Mouse (Mus musculus) spleen, adult 18-20 months (tissue): ENCODE results near the gene Rbfox1.

Source experiments
- DNase-seq, 2 experiments: peaks; one replicate each; pipeline ENCODE4 v3.0.0; 2022; ENCODE audit warnings: mixed read lengths in 2 of 2

Gene Rbfox1

GRCm38 (mm10) chr16:5992045-5993011 lies 107.2 kb downstream of the Rbfox1 start:
- DNase-seq = no peak

GRCm38 (mm10) chr16:5997136-5997535 lies 112.0 kb downstream of the Rbfox1 start:
- DNase-seq = no peak

GRCm38 (mm10) chr16:5997651-5998050 lies 112.5 kb downstream of the Rbfox1 start:
- no peak for DNase-seq

- no peak for DNase-seq
Measured at GRCm38 (mm10) chr16:6000016-6000415, 114.9 kb downstream of the Rbfox1 start.

DNA sequence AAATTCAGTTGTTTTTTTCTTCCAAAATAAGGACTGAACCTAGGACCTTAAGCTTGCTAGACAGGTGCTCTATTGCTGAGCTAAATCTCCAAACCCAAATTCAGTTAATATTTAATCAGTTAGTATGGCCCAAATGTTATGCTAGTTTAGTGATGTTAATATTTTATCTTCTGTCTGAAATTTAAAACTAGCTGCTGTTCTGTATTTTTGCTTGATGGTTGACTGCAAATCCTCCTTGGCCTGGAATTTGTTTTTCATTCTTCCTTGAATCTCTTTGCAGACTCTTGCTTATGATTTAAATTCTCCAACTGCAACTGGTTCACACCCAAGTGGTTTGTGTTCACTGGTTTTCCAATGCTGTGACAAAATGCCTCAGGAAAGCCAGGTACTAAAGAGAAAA lies 121.8 kb downstream of the Rbfox1 start:
- no peak for DNase-seq

- DNase-seq = no peak
Measured at GRCm38 (mm10) chr16:6012853-6013252, 127.7 kb downstream of the Rbfox1 start.

DNA sequence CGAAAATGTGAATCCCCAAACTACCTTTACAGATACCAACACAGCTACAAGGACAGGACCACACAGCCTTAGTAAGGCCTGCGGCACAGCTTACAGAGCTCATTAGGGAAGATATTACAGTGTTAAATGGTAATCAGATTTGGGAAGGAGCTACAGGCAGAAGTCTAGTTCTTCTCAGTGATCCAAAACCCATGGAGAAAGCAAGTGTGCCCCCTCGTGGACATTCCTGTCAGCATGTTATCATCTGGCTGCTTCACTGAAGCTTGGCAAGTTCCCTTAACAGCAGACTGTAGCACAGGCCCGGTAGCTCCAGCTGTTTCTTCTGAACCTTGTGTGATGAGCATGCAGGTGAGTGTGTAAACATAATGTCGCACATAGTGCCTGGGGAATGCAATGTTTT lies 133.5 kb downstream of the Rbfox1 start:
- peak in 1 of 2 experiments; percentile 7 for DNase-seq

DNA sequence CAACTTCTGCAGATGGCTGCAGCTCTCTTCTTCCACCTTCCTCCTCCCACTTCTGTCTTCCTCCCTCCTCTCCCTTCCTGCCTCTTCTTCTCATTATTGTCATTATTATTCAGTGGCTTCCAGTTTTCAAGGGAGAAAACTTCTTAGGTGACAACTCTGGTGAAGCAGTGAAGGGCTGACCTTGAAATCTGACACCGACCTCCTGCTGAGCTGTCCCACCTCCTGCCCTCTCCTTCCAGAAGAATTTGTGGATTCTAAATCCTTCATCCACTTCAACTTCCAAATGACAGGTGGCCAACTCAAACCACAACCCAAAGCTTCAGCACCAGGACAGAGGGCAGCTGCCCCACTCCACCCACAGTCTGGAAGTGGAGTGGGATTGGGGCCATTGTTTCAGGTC lies 134.2 kb downstream of the Rbfox1 start:
- DNase-seq = no peak

GRCm38 (mm10) chr16:6031280-6031679 lies 146.1 kb downstream of the Rbfox1 start:
- no peak for DNase-seq

- no peak for DNase-seq
Measured at GRCm38 (mm10) chr16:6032563-6032962, 147.4 kb downstream of the Rbfox1 start.

- DNase-seq = no peak
Measured at GRCm38 (mm10) chr16:6034876-6035275, 149.7 kb downstream of the Rbfox1 start.

DNA sequence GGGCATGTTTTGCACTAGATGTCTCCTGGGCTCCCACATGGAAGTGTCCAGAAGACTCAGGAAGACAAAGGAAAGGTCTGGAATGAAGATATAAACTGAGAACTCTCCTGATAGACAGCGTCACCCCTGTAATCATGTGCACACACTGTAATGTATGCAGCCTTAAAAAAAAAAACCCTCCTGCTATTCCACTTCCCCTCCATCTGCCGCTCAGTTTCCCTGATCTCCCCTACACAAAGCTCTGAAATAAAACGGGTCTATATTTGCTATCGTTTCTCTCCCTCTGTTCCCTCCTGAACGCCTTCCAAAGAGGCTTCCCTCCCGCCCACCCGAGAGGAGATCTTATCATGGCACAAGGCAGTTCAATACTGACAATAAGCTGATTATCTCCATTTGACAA lies 151.9 kb downstream of the Rbfox1 start:
- DNase-seq = no peak

- no peak for DNase-seq
Measured at GRCm38 (mm10) chr16:6042766-6043165, 157.6 kb downstream of the Rbfox1 start.

DNA sequence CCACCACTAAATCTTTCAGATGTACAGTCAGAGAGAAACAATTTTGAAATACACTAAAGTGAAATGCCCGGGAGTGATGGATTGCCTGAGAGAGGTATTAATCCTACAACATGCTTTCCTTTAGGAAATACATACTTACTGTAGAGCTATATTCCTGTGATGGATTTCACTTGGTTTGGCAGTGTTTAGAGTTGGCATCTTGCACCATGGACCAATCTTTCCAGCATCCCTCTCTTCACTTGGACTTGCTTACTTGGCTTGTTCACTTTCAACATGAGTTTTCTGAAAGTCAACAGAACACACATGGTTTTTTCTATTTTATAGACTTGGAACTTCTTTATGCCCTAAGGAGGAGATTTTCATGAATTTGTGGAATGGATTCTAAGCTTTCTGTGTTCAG lies 163.4 kb downstream of the Rbfox1 start:
- DNase-seq = no peak

DNA sequence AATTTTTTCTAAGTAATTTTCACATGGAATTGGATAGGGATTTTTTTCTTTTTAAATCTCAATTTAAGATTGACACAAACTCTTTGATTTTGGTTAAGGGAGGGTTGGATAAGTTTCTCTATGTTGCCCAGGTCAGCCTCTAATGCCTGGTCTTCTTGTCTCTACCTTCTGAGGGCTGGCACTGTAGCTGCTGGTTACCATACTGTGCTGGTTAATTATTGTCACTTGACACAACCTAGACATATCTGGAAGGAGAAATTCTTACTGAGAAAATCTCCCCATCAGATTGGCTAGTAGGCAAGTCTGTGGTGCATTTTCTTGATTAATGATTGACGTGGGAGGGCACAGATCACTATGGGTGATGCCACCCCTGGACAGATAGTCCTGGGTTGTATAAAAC lies 177.3 kb downstream of the Rbfox1 start:
- no peak for DNase-seq

- DNase-seq = no peak
Measured at GRCm38 (mm10) chr16:6065481-6065880, 180.3 kb downstream of the Rbfox1 start.

- no peak for DNase-seq
Measured at GRCm38 (mm10) chr16:6075442-6076050, 190.4 kb downstream of the Rbfox1 start.

- no peak for DNase-seq
Measured at GRCm38 (mm10) chr16:6079017-6079416, 193.9 kb downstream of the Rbfox1 start.

DNA sequence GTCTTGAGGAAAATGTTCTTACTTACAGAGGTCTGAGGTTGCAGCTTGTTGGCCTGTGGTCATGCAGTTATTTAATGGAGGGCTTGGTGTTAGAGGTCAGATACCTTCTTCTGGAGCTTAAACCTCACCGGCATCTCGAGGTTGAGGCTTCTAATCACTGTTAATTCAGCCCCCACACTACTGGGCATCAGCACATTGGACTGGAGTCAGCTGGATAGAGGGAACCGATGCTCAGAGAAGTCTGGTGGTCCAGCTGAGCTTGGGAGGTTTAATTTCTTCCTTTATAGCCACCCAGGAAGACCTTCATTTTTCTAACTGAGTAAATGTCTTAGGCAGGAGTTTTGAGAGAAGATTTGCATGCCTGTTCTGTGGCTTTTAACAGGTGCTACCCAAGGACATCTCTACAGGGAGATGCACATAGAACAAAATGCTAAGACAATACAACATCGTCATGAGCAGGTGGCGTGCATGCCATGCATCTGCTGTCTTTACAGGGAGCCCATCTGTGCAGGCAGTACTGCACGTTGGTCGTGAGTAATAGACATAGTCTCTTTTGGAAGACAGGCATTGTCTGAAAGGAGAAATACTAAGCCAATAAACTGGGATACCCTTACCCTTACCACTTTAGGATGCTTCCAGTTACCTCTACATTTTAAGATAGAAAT lies 199.7 kb downstream of the Rbfox1 start:
- no peak for DNase-seq

DNA sequence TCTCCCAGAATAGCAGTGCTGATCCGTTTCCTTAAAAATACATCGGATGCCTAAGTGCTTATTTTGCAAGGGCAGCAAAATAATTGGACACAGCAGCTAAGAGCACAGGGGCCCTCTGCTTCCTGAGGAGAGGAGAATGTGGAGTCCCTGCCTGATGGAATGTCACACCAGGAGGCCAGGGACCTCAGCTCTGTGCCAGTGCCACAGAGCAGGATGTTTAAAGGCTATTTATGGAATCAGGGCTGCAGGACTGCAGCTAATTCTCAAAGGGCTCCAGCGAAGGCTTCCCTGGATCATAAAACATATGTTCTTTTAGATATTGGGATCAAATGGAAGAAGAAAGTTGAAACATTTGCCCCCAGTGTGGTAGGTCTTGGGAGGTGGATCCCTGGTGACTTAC lies 201.0 kb downstream of the Rbfox1 start:
- no peak for DNase-seq

DNA sequence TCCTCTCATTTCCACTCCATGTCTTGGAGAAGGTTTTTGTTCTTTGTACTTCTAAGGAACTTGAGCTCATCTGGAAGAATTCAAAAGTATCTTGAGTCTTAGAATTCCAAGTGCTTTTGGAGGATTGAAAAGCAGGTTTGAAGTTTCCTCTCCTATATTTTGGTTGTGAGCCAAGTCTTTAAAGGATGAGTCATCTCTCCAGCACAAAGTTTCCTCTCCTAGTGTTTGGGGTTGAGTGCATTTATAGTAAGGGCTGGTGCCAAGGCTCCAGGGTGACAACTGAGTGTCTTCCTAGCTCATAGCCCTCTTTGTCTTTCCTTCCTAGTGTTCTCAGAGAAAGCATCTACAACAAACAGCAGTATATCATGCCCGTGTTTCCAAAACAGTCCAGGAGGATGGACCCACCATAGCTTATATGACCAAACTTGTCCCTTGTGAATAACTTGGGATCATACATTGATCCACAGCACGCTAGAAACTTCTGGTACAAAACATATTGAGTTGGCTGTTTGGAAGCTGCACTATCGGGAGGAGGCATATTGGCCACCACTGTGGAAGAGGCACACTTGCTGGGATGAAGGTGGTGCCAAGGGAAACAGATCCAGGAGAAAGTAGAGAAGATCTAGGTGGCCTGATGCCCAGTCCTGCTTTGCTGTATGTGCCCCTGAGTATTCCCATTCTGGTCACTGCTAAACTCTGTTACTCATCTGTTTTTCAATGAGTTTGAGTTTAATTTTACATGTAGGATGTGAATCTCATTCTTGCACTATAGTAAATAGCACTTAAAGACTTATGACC lies 206.4 kb downstream of the Rbfox1 start:
- no peak for DNase-seq

- DNase-seq = no peak
Measured at GRCm38 (mm10) chr16:6095604-6096372, 210.6 kb downstream of the Rbfox1 start.
